Mouse (Mus musculus): ENCODE data around the gene Bcl6.

The Bcl6 gene

DNA sequence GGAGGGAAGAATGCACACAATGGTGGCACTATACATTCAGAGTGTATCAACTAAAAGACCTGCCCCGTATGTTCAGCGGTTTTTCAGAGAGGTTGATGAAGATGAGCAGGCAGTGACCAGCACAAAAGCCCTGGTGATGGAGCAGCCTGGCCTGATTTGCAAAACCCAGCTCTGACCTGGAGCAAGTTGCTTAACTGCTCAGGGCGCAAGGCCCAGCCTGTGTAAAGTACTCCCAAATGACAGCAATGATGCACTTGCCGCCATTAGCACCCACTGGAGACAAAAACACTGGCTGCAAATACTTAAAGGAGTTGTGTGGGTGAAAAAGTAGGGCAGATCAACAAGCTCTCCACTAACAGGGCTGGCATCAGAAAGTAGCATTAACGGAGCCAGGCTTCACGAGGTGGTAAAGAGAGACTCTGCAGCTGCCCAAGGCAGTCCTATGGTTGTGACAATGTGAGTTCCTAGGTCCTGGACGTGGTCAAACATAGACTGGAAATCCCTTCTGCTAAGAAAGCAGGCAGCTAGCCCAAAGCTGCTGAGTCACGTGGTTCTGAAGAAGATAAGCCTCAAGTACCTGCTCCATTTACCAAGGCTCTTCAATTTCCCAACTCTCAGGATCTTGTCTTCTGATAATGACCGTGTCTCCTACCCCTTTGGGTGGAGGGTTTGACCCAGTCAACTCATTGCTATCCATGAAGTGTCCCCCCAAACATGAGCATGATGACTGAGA lies 14.9 kb downstream of the Bcl6 start:
- no peak for DNase-seq (ENCODE audit: low spot score in 2 of 2)

DNA sequence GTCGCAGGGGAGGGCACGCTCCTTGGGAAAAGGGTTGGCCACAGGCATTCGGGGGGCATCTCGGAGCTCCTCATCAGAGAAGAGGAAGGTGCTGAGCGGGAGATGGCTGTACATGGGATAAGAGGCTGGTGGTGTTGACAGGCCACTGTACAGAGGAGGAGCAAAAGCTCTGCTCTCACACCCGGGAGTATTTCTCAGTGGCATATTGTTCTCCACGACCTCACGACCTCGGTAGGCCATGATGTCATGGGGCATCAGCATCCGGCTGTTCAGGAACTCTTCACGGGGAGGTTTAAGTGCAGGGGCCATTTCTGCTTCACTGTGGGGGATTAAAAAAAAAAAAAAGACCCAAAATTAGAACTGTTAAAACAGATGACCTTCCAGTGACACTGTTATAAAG lies 15.8 kb downstream of the Bcl6 start:
- no peak for DNase-seq (ENCODE audit: low spot score in 2 of 2)

DNA sequence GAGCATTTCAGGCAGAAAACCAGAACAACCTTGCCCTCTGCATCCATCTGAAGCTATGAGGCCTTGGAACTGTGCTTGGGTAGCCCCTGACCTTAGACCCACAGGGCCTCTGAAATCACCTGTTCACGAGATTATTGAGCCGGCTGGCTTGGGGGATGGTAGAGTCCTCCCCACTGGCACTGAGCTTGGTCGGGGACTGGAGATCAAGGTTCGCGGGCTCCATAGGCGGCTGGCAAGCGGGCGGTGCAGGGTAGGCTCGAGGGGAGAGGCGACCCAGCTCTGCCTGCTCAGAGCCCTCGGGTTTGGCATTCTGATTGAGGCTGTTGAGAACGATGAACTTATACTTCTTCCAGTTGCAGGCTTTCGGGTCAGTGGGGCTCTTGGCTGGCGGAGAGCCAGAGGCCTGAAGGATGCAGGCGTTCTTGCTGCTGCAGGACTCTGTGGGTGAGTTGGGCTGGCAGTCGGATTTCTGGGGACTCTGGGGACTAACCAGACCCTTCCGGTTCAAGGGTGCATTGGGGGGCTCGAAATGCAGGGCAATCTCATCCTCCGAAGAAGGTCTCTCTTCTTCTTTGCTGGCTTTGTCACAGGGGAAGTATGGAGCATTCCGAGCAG lies 16.4 kb downstream of the Bcl6 start:
- no peak for DNase-seq (ENCODE audit: low spot score in 2 of 2)

DNA sequence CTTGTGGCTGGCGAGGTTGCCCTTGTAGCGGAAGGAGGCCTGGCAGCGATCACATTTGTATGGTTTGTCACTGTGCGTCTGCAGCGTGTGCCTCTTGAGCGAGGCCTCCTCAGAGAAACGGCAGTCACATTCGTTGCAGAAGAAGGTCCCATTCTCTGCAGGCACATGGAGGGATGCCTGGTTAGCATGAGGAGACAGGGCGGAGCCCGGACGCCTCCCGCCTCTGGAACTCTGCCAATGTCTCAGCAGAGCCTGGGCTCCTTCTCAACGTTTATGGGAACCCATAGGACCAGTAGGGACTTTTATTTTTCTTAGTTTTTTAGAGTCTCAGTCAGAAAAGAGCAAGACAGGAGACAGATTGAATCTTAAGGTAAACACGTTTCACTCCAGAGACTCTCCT lies 18.7 kb downstream of the Bcl6 start:
- no peak for DNase-seq (ENCODE audit: low spot score in 2 of 2)

DNA sequence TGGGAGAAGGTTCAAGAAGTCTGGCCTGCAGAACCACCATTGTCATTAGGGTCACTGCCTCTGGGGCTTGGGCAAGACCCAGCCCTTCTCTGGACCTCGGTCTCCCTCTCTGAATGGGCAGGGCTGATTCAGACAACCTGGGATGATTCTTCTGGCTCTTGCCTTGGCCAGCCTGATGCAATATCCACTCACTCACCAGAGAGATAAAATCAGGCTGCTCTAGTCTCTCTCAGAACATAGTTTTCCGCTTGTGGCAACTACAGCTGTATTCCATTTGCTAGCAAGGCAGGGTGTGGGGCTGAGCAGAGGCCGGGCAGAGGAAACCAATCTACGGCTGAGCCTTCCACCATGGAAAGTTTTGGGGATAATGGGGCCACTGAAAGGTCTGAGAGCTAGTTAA lies 19.8 kb downstream of the Bcl6 start:
- no peak for DNase-seq (ENCODE audit: low spot score in 2 of 2)

DNA sequence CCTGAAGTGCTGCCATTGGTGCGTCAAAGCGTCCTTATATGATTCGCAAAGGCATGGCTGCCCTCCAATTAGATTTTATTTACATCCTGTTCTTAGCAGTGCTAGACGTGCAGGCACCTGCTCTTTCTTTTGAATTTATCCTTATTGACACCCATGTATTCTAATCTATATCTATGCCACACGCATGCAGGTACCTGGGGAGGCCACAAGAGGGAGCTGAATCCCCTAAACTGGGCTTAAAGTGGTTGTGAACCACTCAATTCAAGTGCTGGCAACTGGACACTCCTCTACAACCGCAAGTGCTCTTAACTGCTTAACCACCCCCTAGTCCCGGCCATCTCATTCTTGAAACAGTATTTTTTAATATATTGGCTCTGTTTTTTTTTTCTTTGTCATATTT lies 21.4 kb downstream of the Bcl6 start:
- peak in 1 of 2 experiments; percentile 34 for DNase-seq (ENCODE audit: low spot score in 2 of 2)

DNA sequence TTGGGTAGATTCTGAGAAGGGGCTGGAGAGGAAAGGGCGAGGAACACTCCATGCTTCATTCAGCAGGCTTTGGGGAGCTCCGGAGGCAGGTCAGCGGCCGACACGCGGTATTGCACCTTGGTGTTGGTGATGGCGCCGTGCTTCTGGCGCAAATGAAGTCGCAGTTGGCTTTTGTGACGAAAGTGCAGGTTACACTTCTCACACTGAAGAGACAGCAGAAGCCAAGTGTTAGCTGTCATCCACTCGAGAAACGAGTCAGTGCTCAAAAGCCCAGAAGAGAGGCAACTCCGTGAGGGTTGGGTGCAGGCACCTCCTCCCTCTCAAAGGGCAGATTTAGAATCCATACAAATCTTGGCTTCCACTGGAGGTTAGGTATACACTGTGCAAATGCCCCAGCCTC lies 22.6 kb downstream of the Bcl6 start:
- DNase-seq (ENCODE audit: low spot score in 2 of 2): no peak

DNA sequence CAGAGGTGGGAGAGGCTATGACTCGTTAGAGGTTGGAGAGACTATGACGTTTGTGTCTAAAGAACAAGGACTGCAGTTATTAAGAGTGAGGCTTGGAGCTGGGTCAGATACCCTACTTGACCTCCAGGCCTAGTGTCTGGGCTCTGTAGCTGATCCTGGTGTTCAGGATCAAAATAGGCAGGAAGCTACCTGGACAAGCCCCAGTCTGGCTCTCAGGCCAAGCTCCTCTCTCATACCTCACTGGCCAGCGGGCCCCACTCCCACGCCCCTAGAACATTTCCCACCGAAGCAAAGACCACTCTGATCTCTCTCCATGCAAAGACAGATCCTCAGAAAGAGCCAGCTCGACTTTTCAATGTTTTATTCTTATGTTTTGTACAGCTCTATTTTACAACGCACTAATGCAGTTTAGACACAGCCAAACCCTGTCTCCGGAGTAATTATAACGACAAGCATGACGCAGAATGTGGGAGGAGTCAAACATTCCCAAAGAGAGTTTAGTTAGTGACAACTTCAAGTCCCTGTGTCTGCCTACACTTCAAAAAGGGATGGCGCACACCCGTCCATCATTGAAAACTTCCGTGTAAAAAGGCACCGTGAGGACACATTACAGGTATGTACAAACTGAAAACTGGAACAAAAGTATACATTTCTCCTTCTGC lies 23.8 kb downstream of the Bcl6 start:
- no peak for DNase-seq (ENCODE audit: low spot score in 2 of 2)

DNA sequence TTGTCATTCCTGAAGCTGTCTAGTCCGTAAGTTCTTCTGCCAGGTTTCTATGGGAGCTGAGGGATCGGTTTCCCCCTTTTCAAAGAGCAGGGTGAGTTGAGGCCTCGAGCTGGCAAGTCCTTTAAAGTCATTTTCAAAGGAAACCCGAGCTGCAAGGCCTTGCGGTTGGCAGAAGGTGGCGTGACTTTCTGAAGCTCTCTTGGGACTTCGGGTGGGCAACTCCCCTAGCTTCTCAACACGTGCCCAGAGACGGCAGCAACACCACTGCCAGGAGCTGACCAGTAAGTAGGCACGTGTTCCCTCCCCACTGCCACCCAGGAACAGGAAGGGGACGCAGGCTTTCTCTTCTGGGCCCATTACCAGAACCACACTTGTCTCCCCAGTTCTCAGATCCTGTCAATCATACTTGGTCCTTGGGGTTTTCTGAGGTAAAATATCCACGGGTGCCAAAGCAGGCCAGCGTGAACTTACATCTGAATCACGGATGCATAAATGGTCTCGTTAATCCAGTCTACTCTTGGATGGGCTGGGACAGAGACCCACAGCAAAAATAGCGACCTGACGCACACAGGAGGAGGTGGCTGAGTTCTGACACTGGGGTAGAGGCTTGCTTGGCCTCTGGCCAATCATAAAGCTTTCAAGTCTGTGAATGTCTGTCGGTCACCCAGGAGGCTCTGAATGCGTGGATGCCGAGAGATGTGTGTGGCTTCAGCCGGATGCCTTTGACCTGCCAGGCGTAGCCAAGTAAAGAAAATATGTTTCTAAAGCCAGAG lies 24.6 kb downstream of the Bcl6 start:
- no peak for DNase-seq (ENCODE audit: low spot score in 2 of 2)

DNA sequence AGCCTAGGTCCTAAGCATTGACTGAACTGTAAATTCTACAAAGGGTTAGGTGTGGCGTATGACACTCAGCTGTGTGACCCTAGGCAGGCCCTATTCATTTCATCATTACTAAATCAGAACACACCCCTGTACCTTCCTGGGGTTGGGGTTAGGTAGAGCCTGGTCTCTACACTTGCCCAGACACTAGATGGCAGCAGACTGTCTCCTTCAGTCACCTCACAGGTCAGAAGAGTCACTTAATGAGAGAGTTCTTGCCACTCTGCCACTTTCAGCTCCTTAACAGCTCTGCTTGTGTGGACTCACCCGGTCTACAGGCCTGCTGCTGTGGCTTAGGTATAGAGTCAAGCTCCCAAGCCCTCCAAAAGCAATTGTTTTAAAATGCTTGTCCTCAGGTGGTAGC lies 26.3 kb downstream of the Bcl6 start:
- peak in 1 of 2 experiments; percentile 30 for DNase-seq (ENCODE audit: low spot score in 2 of 2)

DNA sequence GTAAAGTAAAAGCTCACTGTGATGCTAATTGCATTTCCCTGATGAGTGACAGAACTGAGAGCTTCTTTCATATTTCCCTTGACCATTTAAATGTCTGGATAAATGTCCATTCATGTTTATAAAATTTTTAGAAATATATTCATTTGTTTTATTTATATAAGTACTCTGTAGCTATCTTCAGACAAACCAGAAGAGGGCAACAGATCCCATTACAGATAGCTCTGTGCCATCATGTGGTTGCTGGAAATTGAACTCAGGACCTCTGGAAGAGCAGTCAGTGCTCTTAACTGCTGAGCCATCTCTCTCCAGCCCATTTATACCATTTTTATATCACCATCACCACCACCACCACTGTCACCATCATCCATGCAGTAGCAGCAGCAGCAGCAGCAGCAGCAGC lies 29.7 kb downstream of the Bcl6 start:
- no peak for DNase-seq (ENCODE audit: low spot score in 2 of 2)

DNA sequence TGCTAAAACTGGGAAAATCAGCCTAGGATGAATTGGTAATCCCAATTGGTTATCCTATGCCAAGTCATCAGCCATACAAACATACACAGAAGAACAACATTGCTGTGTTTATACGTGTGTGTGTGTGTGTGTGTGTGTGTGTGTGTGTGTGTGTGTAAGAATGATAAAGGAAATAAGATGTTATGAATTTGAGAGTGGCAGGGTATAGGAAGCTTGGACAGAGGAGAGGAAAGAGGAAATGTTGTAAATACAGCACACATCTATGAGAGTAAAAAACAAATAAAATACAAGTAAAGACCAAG lies 34.7 kb downstream of the Bcl6 start:
- no peak for DNase-seq (ENCODE audit: low spot score in 2 of 2)

DNA sequence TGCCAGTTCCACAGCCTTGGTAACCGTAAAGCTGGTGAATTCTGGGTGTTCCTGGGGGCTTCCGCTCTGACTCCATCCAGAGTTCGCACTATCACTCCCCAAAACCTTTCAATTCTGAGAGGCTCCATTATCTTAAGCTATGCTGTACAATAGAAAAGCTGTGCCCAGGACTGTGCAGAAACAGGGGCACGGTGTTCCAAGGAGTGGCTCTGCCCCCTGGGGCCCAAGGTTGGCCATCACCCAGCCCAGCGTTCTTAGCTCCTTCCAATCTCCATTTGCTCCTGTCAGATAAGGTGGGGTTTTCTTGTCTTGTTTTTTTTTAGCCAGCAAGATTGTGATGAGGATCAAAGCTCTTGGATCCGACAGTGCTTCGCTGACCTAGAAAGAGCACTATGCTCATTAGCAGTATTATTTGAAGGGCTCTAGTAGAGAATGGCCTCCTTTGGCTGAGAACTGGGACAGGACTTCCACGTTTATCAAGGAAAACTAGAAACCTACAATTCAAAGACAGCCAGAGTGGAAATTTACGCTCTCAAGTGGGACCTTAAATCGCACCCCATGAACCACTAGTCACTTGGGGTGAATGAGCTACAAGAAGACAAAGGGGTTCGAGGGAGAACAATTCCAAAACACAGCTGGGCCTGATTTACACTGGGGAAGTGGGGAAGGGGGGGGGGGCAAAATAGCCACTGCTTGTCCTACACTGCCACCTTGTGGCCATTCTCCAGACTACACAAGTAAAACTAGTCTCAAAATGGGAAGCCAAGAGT lies 35.3 kb downstream of the Bcl6 start:
- DNase-seq (ENCODE audit: low spot score in 2 of 2): peak; percentile 24 to 59

DNA sequence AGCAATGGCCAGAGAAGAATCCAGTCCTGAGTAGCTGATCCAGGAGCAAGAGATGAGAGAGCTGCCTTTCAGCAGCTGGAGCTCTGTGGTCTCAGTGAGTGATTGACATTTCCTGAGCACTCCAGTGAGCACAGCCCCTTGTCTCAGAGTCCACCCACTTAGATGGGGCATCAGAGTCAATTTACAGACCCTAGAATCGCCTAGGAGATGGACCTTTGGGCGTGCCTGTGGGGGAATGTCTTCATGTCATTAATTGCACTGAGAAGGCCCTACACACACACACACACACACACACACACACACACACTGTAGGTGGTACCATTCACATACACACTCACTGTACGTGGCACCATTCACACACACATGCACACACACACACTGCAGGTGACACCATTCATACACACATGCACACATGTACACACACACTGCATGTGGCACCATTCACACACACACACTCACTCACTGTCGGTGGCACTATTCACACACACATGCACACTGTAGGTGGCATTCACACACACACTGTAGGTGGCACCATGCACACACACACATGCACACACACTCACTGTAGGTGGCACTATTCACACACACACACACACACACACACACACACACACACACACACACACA lies 36.4 kb downstream of the Bcl6 start:
- no peak for DNase-seq (ENCODE audit: low spot score in 2 of 2)

DNA sequence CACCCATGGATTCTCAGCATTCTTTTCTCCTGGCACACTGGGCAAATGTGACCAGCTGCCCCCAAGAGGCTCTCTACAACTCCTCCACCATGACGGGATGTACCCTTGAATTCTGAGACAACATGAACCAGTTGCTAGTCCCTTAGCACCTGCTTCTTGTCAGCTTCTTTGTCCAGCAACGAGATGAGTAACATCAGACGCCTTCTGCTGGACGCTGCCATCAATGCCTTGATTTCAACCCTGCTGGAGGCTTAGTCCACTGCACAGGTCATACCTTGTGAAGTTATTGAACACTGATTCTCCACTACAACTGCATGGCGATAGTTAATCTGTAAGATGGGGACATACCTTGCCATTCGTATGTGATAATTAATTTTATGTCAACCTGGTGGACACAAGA lies 41.0 kb downstream of the Bcl6 start:
- peak in 1 of 2 experiments; percentile 47 for DNase-seq (ENCODE audit: low spot score in 2 of 2)

DNA sequence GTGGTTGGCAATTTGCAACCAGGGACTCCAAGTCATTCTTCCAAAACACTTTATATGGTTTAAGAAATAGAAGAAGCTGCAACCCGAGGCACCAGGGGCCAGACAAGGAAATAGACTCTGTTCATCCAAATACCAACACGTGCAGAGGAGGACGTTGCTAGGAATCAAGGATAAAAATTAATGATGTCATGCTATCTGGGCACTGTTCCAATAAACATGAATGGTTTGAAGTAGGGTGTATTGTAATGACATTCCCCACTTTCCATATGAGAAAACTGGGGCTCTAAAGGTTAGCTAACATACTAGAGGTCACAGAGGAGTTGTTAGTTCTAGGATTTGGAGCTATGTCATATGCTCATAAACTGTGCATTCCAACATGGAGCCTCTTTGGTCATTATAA lies 43.9 kb downstream of the Bcl6 start:
- DNase-seq (ENCODE audit: low spot score in 2 of 2): no peak

DNA sequence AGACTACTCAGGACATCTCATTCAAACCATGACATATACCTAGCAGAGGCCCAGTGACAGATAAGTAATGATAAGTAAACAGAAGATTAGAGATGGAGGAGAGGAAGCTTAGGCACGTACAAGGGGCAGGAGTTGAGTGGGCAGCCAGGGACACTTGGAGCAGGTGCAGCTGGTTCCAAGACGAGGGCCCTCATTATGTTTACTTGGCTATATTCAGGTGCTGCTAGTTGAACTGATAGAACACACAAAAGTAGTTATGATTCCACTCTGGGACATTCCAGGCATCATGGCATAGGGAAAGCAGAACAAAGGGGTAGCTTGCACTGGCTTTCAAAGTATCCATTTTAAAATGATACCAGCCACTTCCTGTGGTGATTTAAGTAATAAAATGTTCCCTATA lies 54.3 kb downstream of the Bcl6 start:
- no peak for DNase-seq (ENCODE audit: low spot score in 2 of 2)

DNA sequence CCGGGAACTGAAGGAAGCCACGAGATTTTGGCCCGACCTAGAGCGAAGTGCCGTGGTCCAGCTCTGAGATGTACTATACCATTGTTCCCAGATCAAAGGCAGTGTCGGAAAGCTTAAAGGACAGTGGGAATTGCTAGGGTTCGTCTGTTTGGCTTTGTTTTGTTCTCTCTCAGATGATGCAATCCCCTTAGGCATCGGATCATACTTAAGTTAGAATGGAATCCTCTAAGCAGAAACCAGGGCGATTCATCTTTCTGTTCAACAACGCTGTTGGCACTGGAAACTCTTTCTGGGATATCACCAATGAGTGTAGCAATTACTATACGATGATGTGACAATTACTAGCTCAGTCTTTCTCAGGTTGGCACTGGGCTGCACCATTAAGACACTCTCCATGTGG lies 56.4 kb downstream of the Bcl6 start, which contains the start of gene Rtp2:
TSS of gene Rtp2 (minus strand) at position 101 of the 400 bp plus-strand sequence.
- no peak for DNase-seq (ENCODE audit: low spot score in 2 of 2)

DNA sequence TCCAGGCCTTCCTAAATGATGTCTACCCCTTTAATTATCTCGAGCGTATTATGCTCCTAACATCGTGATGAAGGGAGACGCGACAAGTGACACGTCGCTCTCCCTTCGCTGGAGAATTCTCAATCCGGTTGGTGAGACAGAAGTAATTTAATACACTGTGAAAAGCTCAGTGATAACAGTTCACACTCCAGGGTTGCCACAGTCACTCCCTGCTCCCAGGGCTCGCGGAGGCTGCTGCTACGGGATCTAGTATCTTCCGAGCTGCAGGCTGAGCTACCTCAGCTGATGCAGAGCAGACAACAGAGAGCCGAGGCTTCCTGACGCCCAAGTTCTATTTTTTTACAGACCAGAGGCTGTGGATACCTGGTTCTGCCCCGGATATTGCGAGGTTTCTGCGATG lies 57.4 kb downstream of the Bcl6 start:
- DNase-seq (ENCODE audit: low spot score in 2 of 2): no peak

DNA sequence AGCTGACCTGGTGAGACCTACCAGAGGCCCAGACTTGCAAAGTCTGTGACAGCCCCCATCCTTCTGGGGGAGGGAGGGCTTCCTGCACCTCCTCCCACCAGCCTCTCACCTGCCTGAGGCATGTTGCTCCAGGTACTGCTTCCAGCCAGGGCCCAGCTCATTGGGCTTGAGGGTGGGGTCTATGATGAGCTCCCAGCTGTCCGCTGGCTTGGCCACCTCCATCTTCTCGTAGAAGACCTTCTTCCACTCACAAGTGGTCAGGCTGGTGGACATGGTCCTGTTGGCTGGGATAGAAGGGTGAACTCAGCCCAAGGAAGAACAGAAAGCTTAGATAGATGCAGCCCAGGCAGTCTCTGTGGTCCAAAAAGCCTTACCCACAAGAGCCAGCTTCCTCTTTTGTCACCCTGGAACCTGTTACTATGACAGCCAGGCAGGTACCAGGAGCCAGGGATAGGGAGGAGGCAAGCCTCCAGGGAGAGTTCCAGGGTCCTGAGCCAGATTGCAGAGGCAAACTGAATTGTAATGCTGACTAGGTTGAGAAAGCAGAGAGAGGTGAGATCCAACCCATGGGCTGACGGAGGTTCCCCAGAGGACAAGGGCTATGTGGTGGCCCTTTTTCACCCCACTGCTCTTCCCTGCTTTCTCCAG lies 58.1 kb downstream of the Bcl6 start:
- DNase-seq (ENCODE audit: low spot score in 2 of 2): no peak
